Mouse (Mus musculus) heart, postnatal 0 days (tissue): Measurements from ENCODE around the gene Cdk12.

Source experiments
- CTCF ChIP-seq: IDR thresholded peaks from 2 replicates; pipeline ENCODE4 v1.5.1; 2016; ENCODE audit warnings: antibody characterized with exemption, control low read depth, low read depth
- EP300 ChIP-seq: IDR thresholded peaks from 2 replicates; pipeline ENCODE4 v1.6.1; 2016; ENCODE audit warnings: antibody characterized with exemption, low read depth

- no peak for TF ChIP-seq CTCF
- TF ChIP-seq EP300, result no peak
Observed at GRCm38 (mm10) chr11:98213311-98213710, 10.5 kb downstream of the Cdk12 start.
